Mouse (Mus musculus) adrenal gland, postnatal 0 days (tissue): Measurements from ENCODE around the gene Max. TPM values are rescaled to one million over a fixed set of nuclear protein-coding genes. Genes with fewer than 3 reads are reported as not detected.

Source experiments
- polyA plus RNA-seq: library from polyadenylated mRNA; unstranded; fragments of >200 nt; fragmentation: Nextera tagmentation; extraction: Ambion mirVana; gene quantifications from 2 replicates; pipeline ENCODE4 v1.2.1, GENCODE M21; 2015

Max gene
- polyA plus RNA-seq: 10.8 and 14.0 TPM in 2 replicates

GRCm38 (mm10) chr12:76961932-76962891 lies at the start of gene Max:
Gene Max, minus strand, starts transcription at chr12:76962201.

Other genes starting within 250 kb of the Max start
- 314 and 386 TPM in 2 replicates for gene Churc1, start 196.7 kb downstream of the Max start, polyA plus RNA-seq
- 16.9 and 19.4 TPM in 2 replicates for gene Fntb, start 196.6 kb downstream of the Max start, polyA plus RNA-seq
- 0.49 TPM in 1 of 2 replicates, not detected in the other for gene Gpx2, start 166.6 kb downstream of the Max start, polyA plus RNA-seq
- 7.2 and 15.0 TPM in 2 replicates for gene Rab15, start 139.3 kb downstream of the Max start, polyA plus RNA-seq